28 mouse cellular contexts compared by ENCODE assay signal in the genomic region with DNA sequence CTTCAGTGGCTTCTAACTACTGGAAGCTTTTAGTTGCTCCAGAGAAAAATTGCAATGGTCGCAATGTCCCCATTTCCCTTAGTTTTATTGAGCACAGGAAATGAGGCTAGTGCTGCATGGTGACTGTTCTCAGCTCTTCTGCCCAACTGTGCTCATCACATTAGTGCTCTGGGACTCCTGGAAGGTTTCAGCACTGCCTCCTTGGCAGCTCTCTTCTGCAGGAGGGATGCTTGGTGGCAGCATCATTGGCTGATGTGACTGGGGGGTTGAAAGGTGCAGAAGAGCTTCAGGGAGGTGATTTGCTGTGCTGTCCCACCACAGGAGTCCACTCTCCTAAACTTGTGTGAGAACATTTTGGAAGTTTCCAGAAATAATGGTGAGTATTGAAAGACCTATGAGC.
"Had no signal": no experiment of that assay in that cellular context is flagged by ENCODE, and none has a peak within 500 bp of the region (broad histone marks: within the 10 kb centered on the region; RNA-seq: fewer than 3 reads in every experiment).

No protein-coding gene starts in this region.

- H3K4me1 ChIP-seq: limb, embryonic 10.5 days; liver, embryonic 12.5 days; liver, embryonic 13.5 days; liver, embryonic 15.5 days; lung, embryonic 15.5 days; megakaryocyte, embryonic 14.5 days; midbrain, embryonic 10.5 days; midbrain, embryonic 12.5 days; midbrain, embryonic 13.5 days; midbrain, embryonic 15.5 days; neural tube, embryonic 12.5 days had no signal

- DNase-seq: left cerebral cortex, postnatal 4 days; liver; liver, embryonic 13.5 days; liver, postnatal 0 days; lung, adult 18-20 months; lung, adult 2 months; lung, embryonic 14.5 days; lung, postnatal 10 days; lung, postnatal 14 days; lung, postnatal 36 days; lung, postnatal 4 days; midbrain, embryonic 14.5 days had no signal

- H3K27me3 ChIP-seq: limb, embryonic 13.5 days; limb, embryonic 15.5 days; liver, embryonic 12.5 days; liver, embryonic 13.5 days; liver, embryonic 15.5 days; lung, embryonic 15.5 days; midbrain, embryonic 12.5 days; midbrain, embryonic 13.5 days; midbrain, embryonic 15.5 days; neural tube, embryonic 12.5 days had no signal

- H3K4me3 ChIP-seq: limb, embryonic 10.5 days; limb, embryonic 12.5 days; limb, embryonic 13.5 days; limb, embryonic 15.5 days; liver, embryonic 12.5 days; liver, embryonic 13.5 days; liver, embryonic 15.5 days; lung, embryonic 15.5 days; megakaryocyte, embryonic 14.5 days; midbrain, embryonic 10.5 days; midbrain, embryonic 12.5 days; midbrain, embryonic 13.5 days; midbrain, embryonic 15.5 days; myocyte; neural tube, embryonic 12.5 days had no signal

- H3K27ac ChIP-seq: limb, embryonic 10.5 days; limb, embryonic 12.5 days; limb, embryonic 13.5 days; limb, embryonic 15.5 days; liver, embryonic 12.5 days; liver, embryonic 13.5 days; liver, embryonic 14.5 days; liver, embryonic 15.5 days; lung, embryonic 15.5 days; macrophage; midbrain, embryonic 10.5 days; midbrain, embryonic 12.5 days; midbrain, embryonic 13.5 days; midbrain, embryonic 15.5 days; neural tube, embryonic 12.5 days had no signal

- H3K36me3 ChIP-seq: limb, embryonic 10.5 days; limb, embryonic 12.5 days; limb, embryonic 13.5 days; limb, embryonic 15.5 days; liver, embryonic 12.5 days; liver, embryonic 13.5 days; liver, embryonic 15.5 days; lung, embryonic 15.5 days; midbrain, embryonic 10.5 days; midbrain, embryonic 12.5 days; midbrain, embryonic 13.5 days; midbrain, embryonic 15.5 days; neural tube, embryonic 12.5 days had no signal

- H3K9me3 ChIP-seq: limb, embryonic 10.5 days; limb, embryonic 12.5 days; limb, embryonic 13.5 days; limb, embryonic 15.5 days; liver, embryonic 12.5 days; liver, embryonic 13.5 days; liver, embryonic 15.5 days; lung, embryonic 15.5 days; megakaryocyte, embryonic 14.5 days; midbrain, embryonic 10.5 days; midbrain, embryonic 12.5 days; midbrain, embryonic 13.5 days; midbrain, embryonic 15.5 days; neural tube, embryonic 12.5 days had no signal
